Mouse (Mus musculus) lung, postnatal 0 days (tissue): ENCODE results near the gene Pgk1.

Source experiments
- CTCF ChIP-seq: IDR thresholded peaks from 2 replicates; pipeline ENCODE4 v1.5.1; 2016; ENCODE audit warnings: antibody characterized with exemption, mild to moderate bottlenecking
- EP300 ChIP-seq: IDR thresholded peaks from 2 replicates; pipeline ENCODE4 v1.6.1; 2016; ENCODE audit warnings: antibody characterized with exemption, mild to moderate bottlenecking, control low read depth

DNA sequence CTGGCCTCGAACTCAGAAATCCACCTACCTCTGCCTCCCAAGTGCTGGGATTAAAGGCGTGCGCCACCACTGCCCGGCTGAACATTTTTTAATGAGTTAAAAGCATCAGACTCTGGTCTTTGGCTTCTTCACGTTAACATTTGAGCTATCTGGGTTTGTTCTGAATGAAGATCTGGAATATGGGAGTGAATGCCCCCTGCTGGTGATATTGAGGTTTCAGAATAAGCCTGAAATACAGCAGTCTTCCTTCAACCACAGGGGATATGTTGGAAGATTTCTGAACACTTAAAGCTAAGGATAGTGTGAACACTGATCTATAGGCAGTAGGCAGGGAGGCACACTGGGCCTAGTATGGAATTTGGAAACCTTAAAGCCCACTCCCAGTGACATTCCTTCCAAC is 12.0 kb downstream of the Pgk1 start:
- TF ChIP-seq EP300 (no peak), CTCF (peak; percentile 45)
